Mouse (Mus musculus) left cerebral cortex, adult 2 months (tissue): ENCODE data around the gene Dgkb. TPM values are rescaled to one million over a fixed set of nuclear protein-coding genes. Genes with fewer than 3 reads are reported as not detected.

Experiments
- DNase-seq, 2 experiments: peaks; one replicate each; pipeline ENCODE4 v3.0.0; 2021 to 2022; ENCODE audit warnings: low spot score in 2 of 2, mixed read lengths in 1 of 2; ENCODE audit errors: extremely low spot score in 1 of 2
- H3K27ac ChIP-seq: fragments of 200-600 bp; 2 replicates; pipeline ENCODE4 v1.8.1; 2022
- H3K4me3 ChIP-seq: fragments of 200-600 bp; 2 replicates; pipeline ENCODE4 v1.8.1; 2022
- CTCF ChIP-seq: fragments of 200-600 bp; IDR thresholded peaks from 2 replicates; pipeline ENCODE4 v1.8.1; 2022; ENCODE audit warnings: antibody characterized with exemption, mild to moderate bottlenecking, moderate library complexity
- intact Hi-C: fragments of 180-260 bp; cut with DNase I; formaldehyde crosslinking; loops from one replicate; pipeline ENCODE4 v1.15.1; 2025
- total RNA-seq, 2 experiments: library from RNA; stranded (reverse); gene quantifications; 2 replicates each; pipeline ENCODE4 v1.2.3; 2021

Gene Dgkb
- total RNA-seq, 2 experiments from 2014 or later, result 126 to 143 TPM

- DNase-seq, result no peak
- TF ChIP-seq CTCF, result no peak
- H3K27ac ChIP-seq, result no peak overlapping the region
- intact Hi-C loops, result no loop called here
- H3K4me3 ChIP-seq, result no peak overlapping the region
Measured at GRCm38 (mm10) chr12:38508195-38508594, 690.7 kb downstream of the Dgkb start.

- intact Hi-C loops, result no loop called here
Measured at GRCm38 (mm10) chr12:38545431-38545830, 727.9 kb downstream of the Dgkb start.

GRCm38 (mm10) chr12:38577141-38577540 is 759.6 kb downstream of the Dgkb start:
- no peak for DNase-seq
- Histone ChIP-seq H3K27ac (no peak overlapping the region), H3K4me3 (no peak overlapping the region)
- TF ChIP-seq CTCF, result no peak
- intact Hi-C loops, result no loop called here

More at GRCm38 (mm10) chr12:38545431-38545830, 727.9 kb downstream of the Dgkb start:
- no peak overlapping the region for H3K4me3 ChIP-seq
- no peak for TF ChIP-seq CTCF
- H3K27ac ChIP-seq, result no peak overlapping the region
- DNase-seq, result no peak

- no peak for DNase-seq
- TF ChIP-seq CTCF, result no peak
- Histone ChIP-seq H3K4me3 (no peak overlapping the region), H3K27ac (no peak overlapping the region)
- intact Hi-C loops, result no loop called here
Measured at GRCm38 (mm10) chr12:38579191-38579817, 761.8 kb downstream of the Dgkb start.

GRCm38 (mm10) chr12:38586368-38586865 is 768.9 kb downstream of the Dgkb start:
- no peak overlapping the region for H3K27ac ChIP-seq
- no peak for DNase-seq
- no peak for TF ChIP-seq CTCF
- no peak overlapping the region for H3K4me3 ChIP-seq
- intact Hi-C loops, result no loop called here

- Histone ChIP-seq H3K4me3 (no peak overlapping the region), H3K27ac (no peak overlapping the region)
- no peak for TF ChIP-seq CTCF
- DNase-seq, result no peak
- intact Hi-C loops, result loop anchor here (10.0 kb wide), 1 partner anchor 245 kb away; no protein-coding TSS in a partner anchor
Measured at GRCm38 (mm10) chr12:38589951-38590350, 772.4 kb downstream of the Dgkb start.

- intact Hi-C loops, result loop anchor here (10.0 kb wide), 1 partner anchor 249 kb away; no protein-coding TSS in a partner anchor
- DNase-seq, result no peak
- no peak overlapping the region for H3K4me3 ChIP-seq
- no peak for TF ChIP-seq CTCF
- H3K27ac ChIP-seq, result no peak overlapping the region
Measured at GRCm38 (mm10) chr12:38593653-38594052, 776.1 kb downstream of the Dgkb start.

GRCm38 (mm10) chr12:38594055-38594454 is 776.5 kb downstream of the Dgkb start:
- Histone ChIP-seq H3K4me3 (no peak overlapping the region), H3K27ac (no peak overlapping the region)
- no peak for DNase-seq
- no peak for TF ChIP-seq CTCF
- intact Hi-C loops, result loop anchor here (10.0 kb wide), 1 partner anchor 249 kb away; no protein-coding TSS in a partner anchor

GRCm38 (mm10) chr12:38596416-38597062 is 779.0 kb downstream of the Dgkb start:
- H3K27ac ChIP-seq, result no peak overlapping the region
- H3K4me3 ChIP-seq, result no peak overlapping the region
- no peak for TF ChIP-seq CTCF
- DNase-seq, result no peak
- intact Hi-C loops, result loop anchor here (10.0 kb wide), 1 partner anchor 252 kb away; no protein-coding TSS in a partner anchor

- no peak overlapping the region for H3K27ac ChIP-seq
- intact Hi-C loops, result loop anchor here (10.0 kb wide), 1 partner anchor 253 kb away; no protein-coding TSS in a partner anchor
- TF ChIP-seq CTCF, result peak; percentile 11
- H3K4me3 ChIP-seq, result no peak overlapping the region
- DNase-seq, result no peak
Measured at GRCm38 (mm10) chr12:38598096-38598495, 780.6 kb downstream of the Dgkb start.

GRCm38 (mm10) chr12:38600165-38600845 is 782.8 kb downstream of the Dgkb start:
- no peak for DNase-seq
- Histone ChIP-seq H3K27ac (peak overlapping the region; percentile 64), H3K4me3 (no peak overlapping the region)
- no peak for TF ChIP-seq CTCF
- intact Hi-C loops, result loop anchor here (5.0 kb wide), 1 partner anchor 177 kb away; the partner anchor contains the start of gene Etv1

- H3K27ac ChIP-seq, result no peak overlapping the region
- no peak for TF ChIP-seq CTCF
- DNase-seq, result no peak
- no peak overlapping the region for H3K4me3 ChIP-seq
- intact Hi-C loops, result no loop called here
Measured at GRCm38 (mm10) chr12:38608104-38608503, 790.6 kb downstream of the Dgkb start.
